Mouse (Mus musculus): Measurements from ENCODE around the gene Depdc5. TPM values are rescaled to one million over a fixed set of nuclear protein-coding genes. Genes with fewer than 3 reads are reported as not detected.

Depdc5 gene
- total and polyA plus RNA-seq, 3 experiments = 21.1 to 39.3 (median 36.6) TPM

GRCm38 (mm10) chr5:33028656-33029055, 165.2 kb downstream of the Depdc5 start:
- dilution Hi-C loops (cut with MboI; ENCODE audit: extremely low pct_ligation_motif_present, extremely low pct_unique_long_range_greater_than_20kb, low sequenced_read_pairs) = no loop called here
- peaks cover 10 to 43% of the 10 kb centered on the region in 2 experiments for H3K36me3 ChIP-seq (replicated peaks in 1 of 2; ENCODE audit: control insufficient read depth in 1 of 2, insufficient read depth in 1 of 2, low read length in 1 of 2)
- TF ChIP-seq ZC3H11A (IDR thresholded peaks at IDR 0.05; ENCODE audit: low read depth, low read length) (no peak), RAD21 (IDR thresholded peaks at IDR 0.05; ENCODE audit: low read depth, low read length) (no peak), HCFC1 (IDR thresholded peaks at IDR 0.05; ENCODE audit: low read depth, low read length) (no peak), CTCF (conservative IDR thresholded peaks at IDR 0.05 in 1 of 2, IDR thresholded peaks at IDR 0.05 in 1 of 2; ENCODE audit: low read depth in 2 of 2, low read length in 2 of 2) (no peak), ETS1 (conservative IDR thresholded peaks at IDR 0.05; ENCODE audit: low read depth, low read length) (no peak), NELFE (IDR thresholded peaks at IDR 0.05; ENCODE audit: low read depth, low read length) (no peak), PAX5 (IDR thresholded peaks at IDR 0.05; ENCODE audit: low read length) (no peak), USF1 (IDR thresholded peaks at IDR 0.05; ENCODE audit: low read depth, low read length) (no peak), MAFK (IDR thresholded peaks at IDR 0.05; ENCODE audit: insufficient replicate concordance, low read length) (no peak), BHLHE40 (IDR thresholded peaks at IDR 0.05; ENCODE audit: low read depth, low read length) (no peak)

GRCm38 (mm10) chr5:33030425-33031175, 167.1 kb downstream of the Depdc5 start:
- in situ Hi-C loops (cut with MboI; ENCODE audit: low pct_ligation_motif_present, low pct_unique_long_range_greater_than_20kb, low sequenced_read_pairs) (loop anchor here (25.0 kb wide), 1 partner anchor 443 kb away; no protein-coding TSS in a partner anchor), dilution Hi-C loops (cut with MboI; ENCODE audit: extremely low pct_ligation_motif_present, extremely low pct_unique_long_range_greater_than_20kb, low sequenced_read_pairs) (no loop called here)
- Histone ChIP-seq H3K79me2 (replicated peaks; ENCODE audit: control insufficient read depth, extremely low read depth, insufficient read depth, poor library complexity, severe bottlenecking) (no peaks in the 10 kb centered on the region; the same call in 1 of the 2 replicates), H3K36me3 (replicated peaks in 1 of 2; ENCODE audit: control insufficient read depth in 1 of 2, insufficient read depth in 1 of 2, low read length in 1 of 2) (peaks cover 3 to 24% of the 10 kb centered on the region in 2 experiments), H3K27ac (ENCODE audit: insufficient read depth, low read depth) (no peak overlapping the region), H3K9me3 (replicated peaks; ENCODE audit: low read length) (no peaks in the 10 kb centered on the region), H3K27me3 (replicated peaks) (no peaks in the 10 kb centered on the region), H3K4me1 (ENCODE audit: control insufficient read depth in 1 of 2, insufficient read depth in 2 of 2) (peaks cover 0 to 6% of the 10 kb centered on the region in 2 experiments; a peak in 2 of 4 replicates), H3K4me3 (replicated peaks in 1 of 3; ENCODE audit: low read depth in 2 of 3, low read length in 2 of 3, poor library complexity in 1 of 3) (no peak overlapping the region), H3K9ac (ENCODE audit: insufficient read depth, low read depth) (no peak overlapping the region), H3K4me2 (ENCODE audit: insufficient read depth, low read depth, poor library complexity, severe bottlenecking) (no peak overlapping the region)
- DNase-seq (ENCODE audit: extremely low read depth) = no peak
- no peak for TF ChIP-seq CTCF (conservative IDR thresholded peaks at IDR 0.05 in 1 of 2, IDR thresholded peaks at IDR 0.05 in 1 of 2; ENCODE audit: low read depth in 2 of 2, low read length in 2 of 2)
- TF ChIP-seq POLR2A (IDR thresholded peaks at IDR 0.05; ENCODE audit: low read depth, low read length) = no peak
- TF ChIP-seq RAD21 (IDR thresholded peaks at IDR 0.05; ENCODE audit: low read depth, low read length) = no peak
- TF ChIP-seq MAFK (IDR thresholded peaks at IDR 0.05; ENCODE audit: insufficient replicate concordance, low read length) = no peak
- TF ChIP-seq NRF1 (IDR thresholded peaks at IDR 0.05; ENCODE audit: low read depth, low read length) = no peak
- TF ChIP-seq RCOR1 (conservative IDR thresholded peaks at IDR 0.05; ENCODE audit: low read depth, low read length) = no peak
- TF ChIP-seq MAZ (IDR thresholded peaks at IDR 0.05; ENCODE audit: low read depth, low read length) = no peak
- no peak for TF ChIP-seq JUND (conservative IDR thresholded peaks at IDR 0.05; ENCODE audit: low read depth, low read length)
- TF ChIP-seq ELF1 (IDR thresholded peaks at IDR 0.05; ENCODE audit: low read depth, low read length) = no peak
- TF ChIP-seq CHD1 (IDR thresholded peaks at IDR 0.05; ENCODE audit: low read depth, low read length) = no peak
- TF ChIP-seq ZMIZ1 (IDR thresholded peaks at IDR 0.05; ENCODE audit: low read depth, low read length) = no peak
- TF ChIP-seq CHD2 (IDR thresholded peaks at IDR 0.05; ENCODE audit: low read length) = no peak
- TF ChIP-seq ZNF384 (IDR thresholded peaks at IDR 0.05; ENCODE audit: low read depth, low read length) = no peak
- TF ChIP-seq TBP (conservative IDR thresholded peaks at IDR 0.05; ENCODE audit: low read depth, low read length) = no peak
- TF ChIP-seq IRF4 (IDR thresholded peaks at IDR 0.05; ENCODE audit: low read depth, low read length) = no peak
- TF ChIP-seq MAX (IDR thresholded peaks at IDR 0.05; ENCODE audit: low read length) = no peak
- no peak for TF ChIP-seq HCFC1 (IDR thresholded peaks at IDR 0.05; ENCODE audit: low read depth, low read length)

More at GRCm38 (mm10) chr5:33028656-33029055, 165.2 kb downstream of the Depdc5 start:
- Histone ChIP-seq H3K27me3 (replicated peaks) (no peaks in the 10 kb centered on the region), H3K9me3 (replicated peaks; ENCODE audit: low read length) (no peaks in the 10 kb centered on the region), H3K79me2 (replicated peaks; ENCODE audit: control insufficient read depth, extremely low read depth, insufficient read depth, poor library complexity, severe bottlenecking) (peaks cover 17% of the 10 kb centered on the region), H3K4me2 (ENCODE audit: insufficient read depth, low read depth, poor library complexity, severe bottlenecking) (no peak overlapping the region), H3K9ac (ENCODE audit: insufficient read depth, low read depth) (no peak overlapping the region), H3K4me3 (replicated peaks in 1 of 3; ENCODE audit: low read depth in 2 of 3, low read length in 2 of 3, poor library complexity in 1 of 3) (no peak overlapping the region), H3K4me1 (ENCODE audit: control insufficient read depth in 1 of 2, insufficient read depth in 2 of 2) (peaks cover 0 to 10% of the 10 kb centered on the region in 2 experiments; a peak in 2 of 4 replicates), H3K27ac (ENCODE audit: insufficient read depth, low read depth) (no peak overlapping the region)
- no peak for DNase-seq (ENCODE audit: extremely low read depth)
- in situ Hi-C loops (cut with MboI; ENCODE audit: low pct_ligation_motif_present, low pct_unique_long_range_greater_than_20kb, low sequenced_read_pairs) = loop anchor here (5.0 to 25.0 kb wide), 2 partner anchors 111 to 441 kb away; no protein-coding TSS in a partner anchor
